Mouse (Mus musculus) liver, adult 2 months (tissue): ENCODE data around the gene Ehd1. TPM values are rescaled to one million over a fixed set of nuclear protein-coding genes. Genes with fewer than 3 reads are reported as not detected.

Experiments used
- DNase-seq: peaks from one replicate; pipeline ENCODE4 v3.0.0-alpha.2; 2011; ENCODE audit warnings: low read depth, low spot score; ENCODE audit errors: extremely low read depth
- H3K27ac ChIP-seq: fragments of 200-500 bp; replicated peaks from 2 replicates; pipeline ENCODE4 v1.5.1; 2012; ENCODE audit warnings: low read depth, mild to moderate bottlenecking, control low read depth, inconsistent platforms, low read length; ENCODE audit not compliant: insufficient read depth
- H3K27me3 ChIP-seq: fragments of 200-500 bp; 2 replicates; pipeline ENCODE4 v1.6.1; 2012; ENCODE audit warnings: mild to moderate bottlenecking, moderate library complexity, low read length, inconsistent platforms; ENCODE audit not compliant: control insufficient read depth, insufficient read depth
- H3K36me3 ChIP-seq: fragments of 200-500 bp; 2 replicates; pipeline ENCODE4 v1.6.1; 2012; ENCODE audit warnings: low read length, inconsistent platforms; ENCODE audit not compliant: control insufficient read depth, insufficient read depth
- H3K4me1 ChIP-seq: fragments of 200-500 bp; 2 replicates; pipeline ENCODE4 v1.6.1; 2011; ENCODE audit warnings: low read length; ENCODE audit not compliant: control insufficient read depth, insufficient read depth
- H3K4me3 ChIP-seq: fragments of 200-500 bp; 2 replicates; pipeline ENCODE4 v1.5.1; 2011; ENCODE audit warnings: low read depth, mild to moderate bottlenecking, control low read depth, low read length, moderate library complexity; ENCODE audit not compliant: insufficient read depth
- H3K79me2 ChIP-seq: fragments of 200-500 bp; 2 replicates; pipeline ENCODE4 v1.6.1; 2012; ENCODE audit warnings: inconsistent platforms, mild to moderate bottlenecking, low read length, moderate library complexity; ENCODE audit not compliant: control insufficient read depth, insufficient read depth
- H3K9ac ChIP-seq: fragments of 200-500 bp; 2 replicates; pipeline ENCODE4 v1.6.1; 2012; ENCODE audit warnings: low read depth, mild to moderate bottlenecking, control low read depth, inconsistent platforms, low read length
- CTCF ChIP-seq: fragments of 200-500 bp; IDR thresholded peaks from 2 replicates; pipeline ENCODE4 v1.5.1; 2011; ENCODE audit warnings: low read depth, low read length, control low read depth
- POLR2A ChIP-seq: fragments of 200-500 bp; IDR thresholded peaks from 2 replicates; pipeline ENCODE4 v1.6.1; 2011; ENCODE audit warnings: low read length, control low read depth; ENCODE audit not compliant: insufficient read depth; ENCODE audit errors: extremely low read depth
- WGBS: fragments of 180-500 bp; shearing (Covaris S2); methylation state at CpG from one replicate; pipeline ENCODE4 v1.1.7; 2018; 5-methylcytosine and 5-hydroxymethylcytosine counted together
- polyA plus RNA-seq: library from polyadenylated mRNA; depleted of rRNA; stranded (reverse); fragments of >200 nt; gene quantifications from 2 replicates; pipeline ENCODE4 v1.2.3, GENCODE M21; 2012
- total RNA-seq: library from RNA; depleted of rRNA; stranded (reverse); fragments of >200 nt; gene quantifications from 2 replicates; pipeline ENCODE4 v1.2.3, GENCODE M21; 2014

Gene Ehd1
- total and polyA plus RNA-seq, 2 experiments: 25.3 to 140 TPM

DNA sequence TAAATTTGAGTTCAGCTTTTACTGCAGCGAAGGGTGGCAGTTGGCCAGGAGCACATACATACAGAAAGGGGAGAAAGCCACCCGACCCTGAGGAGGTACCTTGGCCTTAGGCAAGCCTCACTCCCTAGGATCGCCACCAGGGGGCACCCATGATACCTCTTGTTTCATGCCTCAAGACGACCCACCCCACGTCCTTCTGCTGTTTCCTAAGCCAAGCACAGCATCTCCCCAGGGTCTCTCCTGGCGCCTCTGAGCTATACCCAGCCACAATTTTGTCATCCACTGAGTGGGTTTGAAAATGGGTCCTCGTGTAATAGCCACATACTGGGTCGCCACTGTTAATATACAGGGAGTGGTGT is 8.4 kb upstream of the Ehd1 start:
- WGBS: 4% methylated on average over 8 of the region's 8 CpGs
- Histone ChIP-seq H3K36me3 (no peaks in the 10 kb centered on the region), H3K27me3 (no peaks in the 10 kb centered on the region), H3K4me1 (peaks cover 42% of the 10 kb centered on the region), H3K4me3 (no peak overlapping the region), H3K9ac (peak overlapping the region; percentile 38), H3K27ac (peak overlapping the region; percentile 85), H3K79me2 (peaks cover 9% of the 10 kb centered on the region; the same call in 1 of the 2 replicates)
- peak; percentile 22; the same call in 1 of the 2 replicates for TF ChIP-seq POLR2A
- TF ChIP-seq CTCF: peak; percentile 96
- peak; percentile 78 for DNase-seq

DNA sequence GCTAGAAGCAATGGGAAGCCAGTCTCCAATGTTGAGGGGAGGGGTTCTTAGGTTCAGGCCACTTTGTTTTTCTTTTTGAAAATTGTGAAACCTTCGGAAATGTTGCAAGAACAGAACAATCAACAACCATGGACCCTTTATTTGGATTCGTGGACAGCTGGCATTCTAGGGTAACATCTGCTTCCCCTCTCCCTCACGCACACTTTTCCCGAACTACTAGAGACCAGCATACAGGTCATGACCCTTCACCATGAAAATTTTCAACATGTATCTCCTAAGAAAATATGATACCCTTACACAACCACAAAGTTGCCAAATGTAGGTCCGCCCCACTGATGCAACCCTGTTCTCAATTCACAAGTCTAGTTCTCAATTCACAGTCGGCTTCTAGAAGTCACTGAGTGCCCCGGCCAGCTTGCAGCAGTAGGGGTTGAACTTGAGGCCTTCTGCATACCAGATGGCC is 7.8 kb upstream of the Ehd1 start:
- peaks cover 42% of the 10 kb centered on the region for H3K4me1 ChIP-seq
- WGBS: 22% methylated on average over 7 of the region's 7 CpGs
- peak; percentile 90 for DNase-seq

DNA sequence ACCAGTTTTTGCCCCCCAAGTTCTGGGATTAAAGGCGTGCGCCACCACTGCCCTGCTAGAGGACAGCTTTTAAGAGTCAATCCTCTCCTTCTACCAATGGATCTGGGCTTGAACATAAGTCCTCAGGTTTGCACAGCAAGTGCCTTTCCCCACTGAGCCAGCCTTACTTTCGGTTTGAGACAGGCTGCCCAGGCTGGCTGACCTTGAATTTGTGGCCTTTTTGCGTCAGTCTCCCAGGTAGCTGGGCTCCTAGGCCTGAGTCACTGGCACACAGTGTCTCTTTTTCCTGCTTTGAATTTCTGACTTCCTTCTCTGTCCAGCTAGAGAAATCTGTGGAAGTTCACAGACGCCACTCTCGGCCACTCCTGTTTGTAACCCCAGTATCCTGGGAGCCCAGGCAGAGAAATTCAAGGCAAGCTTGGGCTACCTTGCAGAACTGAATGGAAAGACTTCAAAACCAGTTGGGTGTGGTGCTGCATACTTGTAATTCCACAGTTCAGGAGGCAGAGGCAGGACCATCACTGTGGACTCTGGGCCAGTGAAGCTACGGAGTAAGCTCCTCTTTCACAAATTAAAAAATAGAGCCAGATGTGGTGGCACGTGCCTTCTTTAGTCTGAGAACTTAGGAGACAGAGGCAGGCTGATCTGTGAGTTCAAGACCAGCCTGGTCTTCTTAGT is 6.6 kb upstream of the Ehd1 start:
- TF ChIP-seq POLR2A: no peak
- TF ChIP-seq CTCF: no peak
- 36% methylated on average over 8 of the region's 8 CpGs for WGBS
- H3K27ac ChIP-seq: peak overlapping the region; percentile 84
- H3K9ac ChIP-seq: no peak overlapping the region
- H3K4me1 ChIP-seq: peaks cover 42% of the 10 kb centered on the region
- H3K79me2 ChIP-seq: no peaks in the 10 kb centered on the region
- H3K36me3 ChIP-seq: no peaks in the 10 kb centered on the region
- no peak overlapping the region for H3K4me3 ChIP-seq
- peak; percentile 92 for DNase-seq
- H3K27me3 ChIP-seq: no peaks in the 10 kb centered on the region

More for the DNA sequence above, 7.8 kb upstream of the Ehd1 start:
- Histone ChIP-seq H3K27ac (peak overlapping the region; percentile 85), H3K4me3 (no peak overlapping the region), H3K79me2 (peaks cover 4% of the 10 kb centered on the region; the same call in 1 of the 2 replicates), H3K36me3 (no peaks in the 10 kb centered on the region), H3K9ac (no peak overlapping the region), H3K27me3 (no peaks in the 10 kb centered on the region)
- TF ChIP-seq POLR2A (0 out of 2 replicates have a peak, but pooled peaks have one; percentile 11), CTCF (no peak)

DNA sequence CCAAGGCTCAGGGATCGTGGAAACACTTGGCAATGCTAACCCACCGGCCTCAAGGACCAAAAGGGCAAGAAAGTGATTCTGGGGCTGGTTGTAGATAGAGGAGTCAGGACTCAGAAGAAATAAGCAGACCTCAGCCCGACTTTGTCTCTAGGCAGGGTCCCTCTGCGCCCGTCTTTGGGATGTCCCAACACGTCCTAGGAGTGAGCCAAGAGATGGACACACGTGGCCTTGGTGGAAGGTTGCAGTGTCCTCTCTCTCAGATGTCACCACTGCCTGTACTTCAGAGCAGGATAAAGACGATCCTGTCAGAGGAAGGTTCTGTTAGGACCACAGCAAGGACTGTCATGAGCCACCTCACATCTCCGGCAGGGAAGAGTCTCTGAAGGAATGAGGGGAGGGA is 5.9 kb upstream of the Ehd1 start:
- DNase-seq: no peak
- Histone ChIP-seq H3K9ac (peak overlapping the region; percentile 4; the same call in 1 of the 2 replicates), H3K4me1 (peaks cover 40% of the 10 kb centered on the region), H3K27me3 (no peaks in the 10 kb centered on the region), H3K79me2 (no peaks in the 10 kb centered on the region), H3K4me3 (no peak overlapping the region), H3K36me3 (no peaks in the 10 kb centered on the region), H3K27ac (peak overlapping the region; percentile 84)
- WGBS: 34% methylated on average over 9 of the region's 9 CpGs
- TF ChIP-seq POLR2A (no peak), CTCF (no peak)

DNA sequence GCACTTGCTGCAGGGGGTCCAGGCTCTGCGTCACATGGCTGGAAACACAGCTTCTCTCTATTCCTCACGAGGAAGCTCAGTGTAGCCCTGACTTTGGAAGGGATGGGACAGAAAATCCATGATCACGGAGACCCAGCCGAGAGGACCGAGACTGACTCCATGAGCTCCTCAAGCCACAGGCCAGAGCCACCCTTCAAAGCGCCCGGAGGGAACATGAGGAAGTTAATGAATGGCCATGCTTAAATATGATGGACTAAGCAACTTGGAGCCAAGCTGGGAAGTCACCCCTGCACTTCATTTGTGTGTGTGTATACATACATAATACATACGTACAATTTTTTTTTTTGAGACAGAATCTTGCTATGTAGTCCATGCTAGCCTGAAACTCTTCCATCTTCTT is 5.3 kb upstream of the Ehd1 start:
- Histone ChIP-seq H3K4me3 (no peak overlapping the region), H3K9ac (peak overlapping the region; percentile 4; the same call in 1 of the 2 replicates), H3K27ac (peak overlapping the region; percentile 84; the same call in 1 of the 2 replicates), H3K36me3 (no peaks in the 10 kb centered on the region), H3K27me3 (no peaks in the 10 kb centered on the region), H3K4me1 (peaks cover 39% of the 10 kb centered on the region), H3K79me2 (no peaks in the 10 kb centered on the region)
- DNase-seq: no peak
- TF ChIP-seq POLR2A: no peak
- TF ChIP-seq CTCF: no peak
- 29% methylated on average over 8 of the region's 8 CpGs for WGBS

DNA sequence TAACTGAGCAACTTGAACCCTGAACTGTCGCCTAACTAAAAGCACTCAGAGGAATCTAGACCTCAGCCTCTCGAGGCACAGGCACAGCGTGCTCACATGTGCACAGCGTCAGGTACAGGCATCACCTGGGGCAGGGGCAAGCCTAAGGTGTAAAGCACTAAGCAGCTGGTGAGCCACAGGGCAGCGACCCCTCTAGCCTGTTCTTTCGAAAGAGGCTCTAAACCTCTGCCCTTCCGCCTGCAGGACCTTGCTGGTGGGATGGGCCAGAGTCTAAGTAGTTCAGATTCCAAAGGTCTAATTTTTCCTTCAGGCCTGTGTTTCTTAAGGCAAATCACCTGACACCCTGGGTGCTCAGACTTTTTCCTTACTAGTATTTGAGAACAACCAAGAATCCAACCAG is 4.5 kb upstream of the Ehd1 start:
- TF ChIP-seq CTCF (no peak), POLR2A (no peak)

More for the DNA sequence above, 4.5 kb upstream of the Ehd1 start:
- Histone ChIP-seq H3K27me3 (no peaks in the 10 kb centered on the region), H3K4me1 (peaks cover 38% of the 10 kb centered on the region), H3K79me2 (peaks cover 3% of the 10 kb centered on the region), H3K4me3 (no peak overlapping the region), H3K27ac (0 out of 2 replicates have a peak overlapping the region, but pooled peaks have one; percentile 20), H3K9ac (no peak overlapping the region), H3K36me3 (no peaks in the 10 kb centered on the region)
- no peak for DNase-seq
- 54% methylated on average over 7 of the region's 7 CpGs for WGBS
